Mouse (Mus musculus) bone marrow macrophage, adult 2 months (primary cell): ENCODE data around the gene Raly. TPM values are rescaled to one million over a fixed set of nuclear protein-coding genes. Genes with fewer than 3 reads are reported as not detected.

Experiments used
- H3K27ac ChIP-seq: 2 replicates; pipeline ENCODE4 v1.5.1; 2012; ENCODE audit warnings: low read depth, low read length; ENCODE audit not compliant: insufficient read depth
- H3K4me1 ChIP-seq: 2 replicates; pipeline ENCODE4 v1.6.1; 2012; ENCODE audit warnings: low read length; ENCODE audit not compliant: control insufficient read depth, insufficient read depth
- H3K4me3 ChIP-seq: 2 replicates; pipeline ENCODE4 v1.5.1; 2012; ENCODE audit warnings: mild to moderate bottlenecking, low read length, moderate library complexity; ENCODE audit not compliant: insufficient read depth
- CTCF ChIP-seq: IDR thresholded peaks from 2 replicates; pipeline ENCODE4 v1.5.1; 2012; ENCODE audit warnings: low read depth, mild to moderate bottlenecking, low read length, moderate library complexity
- POLR2A ChIP-seq: IDR thresholded peaks from 2 replicates; pipeline ENCODE4 v1.6.1; 2012; ENCODE audit warnings: mild to moderate bottlenecking, low read depth, low read length, borderline replicate concordance
- polyA plus RNA-seq: library from polyadenylated mRNA; stranded (reverse); fragments of >200 nt; gene quantifications from 2 replicates; pipeline ENCODE4 v1.2.4, GENCODE M21; 2012; ENCODE audit not compliant: missing spikeins, insufficient read depth, insufficient read length

Gene Raly
- polyA plus RNA-seq, 1 experiment: 129 TPM

GRCm38 (mm10) chr2:154832471-154832870 is 41.6 kb downstream of the Raly start:
- H3K4me1 ChIP-seq: peaks cover 9% of the 10 kb centered on the region; the same call in 1 of the 2 replicates
- TF ChIP-seq CTCF (no peak), POLR2A (no peak)
- H3K27ac ChIP-seq: no peak overlapping the region
- H3K4me3 ChIP-seq: no peak overlapping the region

GRCm38 (mm10) chr2:154834149-154834865 is 43.4 kb downstream of the Raly start:
- no peak overlapping the region for H3K4me3 ChIP-seq
- H3K4me1 ChIP-seq: peaks cover 9% of the 10 kb centered on the region; the same call in 1 of the 2 replicates
- TF ChIP-seq POLR2A (no peak), CTCF (no peak)
- no peak overlapping the region for H3K27ac ChIP-seq

- peaks cover under 1% of the 10 kb centered on the region; the same call in 1 of the 2 replicates for H3K4me1 ChIP-seq
- no peak overlapping the region for H3K4me3 ChIP-seq
- no peak for TF ChIP-seq POLR2A
- TF ChIP-seq CTCF: no peak
- no peak overlapping the region for H3K27ac ChIP-seq
Measured at GRCm38 (mm10) chr2:154836537-154836936, 45.6 kb downstream of the Raly start.

- Histone ChIP-seq H3K4me3 (no peak overlapping the region), H3K27ac (no peak overlapping the region), H3K4me1 (0 out of 2 replicates have a peak, but pooled peaks cover 2% of the 10 kb centered on the region)
- TF ChIP-seq POLR2A: no peak
- TF ChIP-seq CTCF: no peak
Measured at GRCm38 (mm10) chr2:154848086-154848485, 57.2 kb downstream of the Raly start.

GRCm38 (mm10) chr2:154855383-154855782 is 64.5 kb downstream of the Raly start:
- Histone ChIP-seq H3K4me3 (no peak overlapping the region), H3K27ac (no peak overlapping the region)
- TF ChIP-seq POLR2A (no peak), CTCF (no peak)

GRCm38 (mm10) chr2:154863672-154864071 is 72.8 kb downstream of the Raly start:
- no peak for TF ChIP-seq CTCF
- no peak for TF ChIP-seq POLR2A
- H3K27ac ChIP-seq: no peak overlapping the region
- H3K4me3 ChIP-seq: no peak overlapping the region
- no peaks in the 10 kb centered on the region for H3K4me1 ChIP-seq

More at GRCm38 (mm10) chr2:154855383-154855782, 64.5 kb downstream of the Raly start:
- H3K4me1 ChIP-seq: peaks cover 6% of the 10 kb centered on the region

GRCm38 (mm10) chr2:154865696-154866095 is 74.8 kb downstream of the Raly start:
- no peak overlapping the region for H3K27ac ChIP-seq
- H3K4me1 ChIP-seq: no peaks in the 10 kb centered on the region
- no peak for TF ChIP-seq POLR2A
- TF ChIP-seq CTCF: no peak
- H3K4me3 ChIP-seq: no peak overlapping the region

GRCm38 (mm10) chr2:154868106-154868505 is 77.2 kb downstream of the Raly start:
- no peak for TF ChIP-seq POLR2A
- no peaks in the 10 kb centered on the region for H3K4me1 ChIP-seq
- H3K27ac ChIP-seq: no peak overlapping the region
- H3K4me3 ChIP-seq: no peak overlapping the region

- no peak for TF ChIP-seq POLR2A
- TF ChIP-seq CTCF: no peak
- Histone ChIP-seq H3K27ac (no peak overlapping the region), H3K4me3 (no peak overlapping the region), H3K4me1 (no peaks in the 10 kb centered on the region)
Measured at GRCm38 (mm10) chr2:154869954-154870641, 79.2 kb downstream of the Raly start.

- no peaks in the 10 kb centered on the region for H3K4me1 ChIP-seq
- no peak overlapping the region for H3K4me3 ChIP-seq
- no peak overlapping the region for H3K27ac ChIP-seq
- TF ChIP-seq CTCF: no peak
- no peak for TF ChIP-seq POLR2A
Measured at GRCm38 (mm10) chr2:154876621-154877020, 85.7 kb downstream of the Raly start.
